Mouse (Mus musculus): Measurements from ENCODE around the gene Srpr. TPM values are rescaled to one million over a fixed set of nuclear protein-coding genes. Genes with fewer than 3 reads are reported as not detected.

Srpr gene
- polyA plus RNA-seq, 1 experiment from 2014 or later: 128 TPM

DNA sequence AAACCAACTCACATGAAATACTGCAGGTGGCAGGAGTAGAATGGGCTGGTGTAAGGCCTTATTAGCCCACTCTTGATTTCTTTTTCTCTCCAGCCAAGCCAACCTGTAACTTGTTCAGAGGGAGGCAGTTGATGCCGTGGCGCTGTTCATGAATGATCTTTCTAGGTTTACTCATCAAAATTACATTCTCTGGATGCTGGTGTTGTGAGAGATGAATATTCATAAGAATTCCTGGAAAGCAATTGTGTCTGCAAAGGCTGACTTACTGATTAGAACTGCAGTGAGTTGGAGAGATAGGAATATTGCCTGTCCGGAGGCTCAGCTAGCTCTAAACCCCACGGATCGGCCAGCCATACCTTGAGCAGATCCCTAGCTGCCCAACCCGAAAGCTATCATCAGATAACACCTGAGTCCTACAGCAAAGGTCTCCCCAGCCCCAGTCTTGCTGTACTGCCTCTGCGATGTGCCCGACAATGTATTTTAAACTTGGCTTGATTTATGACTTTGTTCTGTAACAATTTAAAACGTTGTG, 620 bp downstream of the Srpr start:
- Histone ChIP-seq H3K27me3 (ENCODE audit: control insufficient read depth, insufficient read depth, low read depth, low read length) (no peaks in the 10 kb centered on the region), H3K4me2 (ENCODE audit: low read depth, low read length) (peak overlapping the region; percentile 65), H3K4me1 (replicated peaks; ENCODE audit: control insufficient read depth, insufficient read depth, low read length) (peaks cover 7% of the 10 kb centered on the region), H3K36me3 (ENCODE audit: control insufficient read depth, insufficient read depth, low read length) (peaks cover 3% of the 10 kb centered on the region; the same call in 1 of the 2 replicates), H3K9ac (ENCODE audit: low read length) (peak overlapping the region; percentile 86), H3K4me3 (ENCODE audit: low read length) (peak overlapping the region; percentile 68), H3K9me3 (ENCODE audit: control insufficient read depth, low read length) (no peaks in the 10 kb centered on the region), H3K27ac (ENCODE audit: low read length) (no peak overlapping the region)
- no peak for ATAC-seq (ENCODE audit: low read depth)
- WGBS: 51% methylated on average over 9 of the region's 9 CpGs

DNA sequence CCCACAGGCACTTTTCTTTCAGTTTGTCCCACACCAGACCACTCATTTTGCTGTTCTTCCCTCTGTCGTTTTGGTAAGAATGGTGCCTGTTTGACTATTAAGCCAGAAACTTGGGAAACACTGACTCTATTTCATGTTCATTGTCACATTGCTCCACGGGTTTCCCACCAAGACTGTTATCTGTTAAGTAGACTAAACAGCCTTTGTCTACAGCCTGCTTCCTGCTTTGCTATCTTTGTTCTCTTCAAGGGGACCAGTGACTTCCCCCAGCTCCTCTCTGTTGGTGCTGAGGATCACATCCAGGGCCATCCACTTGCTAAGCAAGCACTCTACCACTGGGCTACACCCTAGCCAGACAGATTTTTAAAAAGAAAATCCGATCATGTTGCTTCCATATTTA, 3.6 kb downstream of the Srpr start:
- H3K36me3 ChIP-seq (ENCODE audit: control insufficient read depth, insufficient read depth, low read length): peaks cover 10% of the 10 kb centered on the region

GRCm38 (mm10) chr9:35204421-35204820, 4.4 kb downstream of the Srpr start:
- Histone ChIP-seq H3K4me3 (ENCODE audit: low read length) (no peak overlapping the region), H3K4me1 (replicated peaks; ENCODE audit: control insufficient read depth, insufficient read depth, low read length) (peaks cover 7% of the 10 kb centered on the region), H3K9ac (ENCODE audit: low read length) (no peak overlapping the region), H3K27me3 (ENCODE audit: control insufficient read depth, insufficient read depth, low read depth, low read length) (no peaks in the 10 kb centered on the region), H3K36me3 (ENCODE audit: control insufficient read depth, insufficient read depth, low read length) (peaks cover 10% of the 10 kb centered on the region), H3K4me2 (ENCODE audit: low read depth, low read length) (no peak overlapping the region), H3K27ac (ENCODE audit: low read length) (no peak overlapping the region), H3K9me3 (ENCODE audit: control insufficient read depth, low read length) (no peaks in the 10 kb centered on the region)
- 98% methylated on average over 2 of the region's 2 CpGs for WGBS
- ATAC-seq (ENCODE audit: low read depth): no peak

More for the DNA sequence above, 3.6 kb downstream of the Srpr start:
- Histone ChIP-seq H3K4me1 (replicated peaks; ENCODE audit: control insufficient read depth, insufficient read depth, low read length) (peaks cover 7% of the 10 kb centered on the region), H3K9ac (ENCODE audit: low read length) (no peak overlapping the region), H3K27me3 (ENCODE audit: control insufficient read depth, insufficient read depth, low read depth, low read length) (no peaks in the 10 kb centered on the region), H3K9me3 (ENCODE audit: control insufficient read depth, low read length) (no peaks in the 10 kb centered on the region), H3K4me2 (ENCODE audit: low read depth, low read length) (no peak overlapping the region), H3K4me3 (ENCODE audit: low read length) (no peak overlapping the region), H3K27ac (ENCODE audit: low read length) (no peak overlapping the region)
- WGBS: 35% methylated on average over 3 of the region's 3 CpGs
- no peak for ATAC-seq (ENCODE audit: low read depth)

- H3K4me3 ChIP-seq (ENCODE audit: low read length): peak within 1 kb of the TSS; percentile 96
- under 1% methylated on average over 72 of the region's 72 CpGs for WGBS
These were observed 10.8 kb downstream of the Srpr start, which contains the start of gene Foxred1 for GRCm38 (mm10) chr9:35210542-35211474. TSS of gene Foxred1 (minus strand) at chr9:35211055.

GRCm38 (mm10) chr9:35211573-35212511, 11.9 kb downstream of the Srpr start:
- H3K4me2 ChIP-seq (ENCODE audit: low read depth, low read length): peak overlapping the region; percentile 73
- H3K36me3 ChIP-seq (ENCODE audit: control insufficient read depth, insufficient read depth, low read length): peaks cover 35% of the 10 kb centered on the region
- no peaks in the 10 kb centered on the region for H3K9me3 ChIP-seq (ENCODE audit: control insufficient read depth, low read length)
- H3K27ac ChIP-seq (ENCODE audit: low read length): peak overlapping the region; percentile 56
- ATAC-seq (ENCODE audit: low read depth): no peak
- 23% methylated on average over 26 of the region's 26 CpGs for WGBS
- peaks cover 13% of the 10 kb centered on the region for H3K4me1 ChIP-seq (replicated peaks; ENCODE audit: control insufficient read depth, insufficient read depth, low read length)
- peak overlapping the region; percentile 96 for H3K4me3 ChIP-seq (ENCODE audit: low read length)
- H3K9ac ChIP-seq (ENCODE audit: low read length): peak overlapping the region; percentile 95
- H3K27me3 ChIP-seq (ENCODE audit: control insufficient read depth, insufficient read depth, low read depth, low read length): no peaks in the 10 kb centered on the region

More at GRCm38 (mm10) chr9:35210542-35211474, 10.8 kb downstream of the Srpr start, which contains the start of gene Foxred1:
- Histone ChIP-seq H3K9ac (ENCODE audit: low read length) (peak within 1 kb of the TSS; percentile 95), H3K4me1 (replicated peaks; ENCODE audit: control insufficient read depth, insufficient read depth, low read length) (peaks cover 13% of the 10 kb centered on the region), H3K27ac (ENCODE audit: low read length) (peak within 1 kb of the TSS; percentile 88), H3K4me2 (ENCODE audit: low read depth, low read length) (peak within 1 kb of the TSS; percentile 92), H3K36me3 (ENCODE audit: control insufficient read depth, insufficient read depth, low read length) (peaks cover 37% of the 10 kb centered on the region), H3K9me3 (ENCODE audit: control insufficient read depth, low read length) (no peaks in the 10 kb centered on the region), H3K27me3 (ENCODE audit: control insufficient read depth, insufficient read depth, low read depth, low read length) (no peaks in the 10 kb centered on the region)
- ATAC-seq (ENCODE audit: low read depth): peak; percentile 100

- H3K27me3 ChIP-seq (ENCODE audit: control insufficient read depth, insufficient read depth, low read depth, low read length): no peaks in the 10 kb centered on the region
- no peak overlapping the region for H3K27ac ChIP-seq (ENCODE audit: low read length)
- ATAC-seq (ENCODE audit: low read depth): no peak
- H3K9ac ChIP-seq (ENCODE audit: low read length): no peak overlapping the region
- H3K4me2 ChIP-seq (ENCODE audit: low read depth, low read length): no peak overlapping the region
- H3K4me1 ChIP-seq (replicated peaks; ENCODE audit: control insufficient read depth, insufficient read depth, low read length): no peaks in the 10 kb centered on the region
- 62% methylated on average over 1 of the region's 1 CpGs for WGBS
- H3K9me3 ChIP-seq (ENCODE audit: control insufficient read depth, low read length): no peaks in the 10 kb centered on the region
- H3K36me3 ChIP-seq (ENCODE audit: control insufficient read depth, insufficient read depth, low read length): peaks cover 45% of the 10 kb centered on the region
- no peak overlapping the region for H3K4me3 ChIP-seq (ENCODE audit: low read length)
These were observed 18.0 kb downstream of the Srpr start for GRCm38 (mm10) chr9:35217963-35218362.

DNA sequence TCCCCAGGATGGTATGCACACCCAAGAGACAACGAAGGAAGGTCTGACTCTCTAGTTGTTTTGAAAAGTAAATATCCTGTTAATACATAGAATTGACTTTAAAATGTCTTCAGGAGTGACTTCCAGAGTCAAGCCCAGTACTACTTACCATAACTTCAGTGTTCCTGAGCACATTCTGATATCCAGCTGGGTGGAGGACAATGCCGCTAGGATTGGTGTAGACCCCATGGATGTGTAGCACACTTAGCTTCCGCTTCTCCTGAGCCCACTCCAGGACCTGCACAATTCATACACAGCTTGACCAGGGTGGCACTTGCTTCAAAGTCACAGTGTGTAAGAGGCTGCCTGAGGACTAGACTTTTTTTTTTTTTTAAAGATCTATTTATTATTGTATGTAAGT, 23.5 kb downstream of the Srpr start:
- Histone ChIP-seq H3K9ac (ENCODE audit: low read length) (no peak overlapping the region), H3K4me1 (replicated peaks; ENCODE audit: control insufficient read depth, insufficient read depth, low read length) (no peaks in the 10 kb centered on the region), H3K4me3 (ENCODE audit: low read length) (no peak overlapping the region), H3K27ac (ENCODE audit: low read length) (no peak overlapping the region), H3K9me3 (ENCODE audit: control insufficient read depth, low read length) (no peaks in the 10 kb centered on the region), H3K36me3 (ENCODE audit: control insufficient read depth, insufficient read depth, low read length) (peaks cover 8% of the 10 kb centered on the region), H3K27me3 (ENCODE audit: control insufficient read depth, insufficient read depth, low read depth, low read length) (no peaks in the 10 kb centered on the region), H3K4me2 (ENCODE audit: low read depth, low read length) (no peak overlapping the region)
- no peak for ATAC-seq (ENCODE audit: low read depth)
- WGBS: 93% methylated on average over 3 of the region's 3 CpGs

DNA sequence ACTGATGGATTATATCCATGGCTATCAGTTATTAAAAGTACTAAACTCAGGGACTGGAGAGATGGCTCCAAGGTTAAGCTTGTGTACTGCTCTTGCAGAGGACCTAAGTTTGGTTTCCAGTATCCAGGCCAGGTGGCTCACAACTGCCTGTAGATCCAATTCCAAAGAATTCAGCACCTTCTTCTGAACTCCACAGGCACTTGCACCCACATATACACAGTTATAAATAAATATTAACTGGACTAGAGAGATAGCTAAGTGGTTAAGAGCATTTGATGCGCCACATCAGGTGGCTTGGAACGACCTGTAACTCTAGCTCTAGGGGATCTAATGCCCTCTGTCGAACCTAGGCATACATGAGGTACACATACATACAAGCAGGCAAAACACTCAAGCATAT, 28.7 kb downstream of the Srpr start:
- no peak overlapping the region for H3K4me2 ChIP-seq (ENCODE audit: low read depth, low read length)
- WGBS: 77% methylated on average over 3 of the region's 3 CpGs
- no peak overlapping the region for H3K4me3 ChIP-seq (ENCODE audit: low read length)
- ATAC-seq (ENCODE audit: low read depth): no peak
- no peaks in the 10 kb centered on the region for H3K4me1 ChIP-seq (replicated peaks; ENCODE audit: control insufficient read depth, insufficient read depth, low read length)
- no peak overlapping the region for H3K27ac ChIP-seq (ENCODE audit: low read length)
- H3K9me3 ChIP-seq (ENCODE audit: control insufficient read depth, low read length): no peaks in the 10 kb centered on the region
- no peak overlapping the region for H3K9ac ChIP-seq (ENCODE audit: low read length)
- no peaks in the 10 kb centered on the region for H3K27me3 ChIP-seq (ENCODE audit: control insufficient read depth, insufficient read depth, low read depth, low read length)
- peaks cover 4% of the 10 kb centered on the region for H3K36me3 ChIP-seq (ENCODE audit: control insufficient read depth, insufficient read depth, low read length)
